Comparison of ENCODE assay signal across 8 mouse cellular contexts in the genomic region with DNA sequence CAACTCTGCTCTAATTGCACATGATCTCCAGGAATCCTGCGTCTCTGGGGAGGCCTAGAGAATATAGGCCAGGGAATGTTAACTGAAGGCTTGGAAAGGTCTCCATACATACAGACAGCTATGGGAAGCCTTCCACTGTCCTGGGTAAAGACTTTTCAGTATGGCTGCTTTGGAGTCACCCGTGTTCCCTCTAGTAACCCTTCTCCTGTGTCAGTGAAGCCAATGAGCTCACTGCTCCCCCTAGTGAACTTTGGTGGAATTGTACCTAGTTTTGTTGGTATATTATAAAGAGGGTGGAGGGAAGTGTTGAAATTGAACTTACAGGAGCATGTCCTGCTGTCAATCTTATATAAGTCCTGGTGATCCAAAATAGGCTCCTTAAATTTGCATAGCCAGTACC.
A peak's percentile ranks its signal among the peaks of the same experiment; 100 is the strongest.
DNase-seq lines count a peak whose midpoint lies in the region; ATAC-seq and TF ChIP-seq lines count a peak whose summit lies in the region.
"Had no signal": no experiment of that assay in that cellular context is flagged by ENCODE, and none has a peak within 500 bp of the region (broad histone marks: within the 10 kb centered on the region; RNA-seq: fewer than 3 reads in every experiment).

No protein-coding gene starts in this region.

- no peak overlapping the region for H3K9ac ChIP-seq in MEL (ENCODE audit: control insufficient read depth, low read depth, low read length, poor library complexity, severe bottlenecking)
- H3K9ac ChIP-seq: stomach, embryonic 15.5 days had no signal

- H3K27me3 ChIP-seq in MEL (ENCODE audit: control insufficient read depth in 1 of 2, insufficient read depth in 2 of 2, low read length in 2 of 2) = no peaks in the 10 kb centered on the region
- H3K27me3 ChIP-seq: stomach, embryonic 15.5 days had no signal

- H3K79me2 ChIP-seq in MEL (ENCODE audit: control insufficient read depth, insufficient read depth, low read length, poor library complexity) = no peaks in the 10 kb centered on the region

- H3K36me3 ChIP-seq in MEL (ENCODE audit: control insufficient read depth in 1 of 2, insufficient read depth in 2 of 2, low read length in 2 of 2) = no peaks in the 10 kb centered on the region
- H3K36me3 ChIP-seq: stomach, embryonic 15.5 days had no signal

- H3K27ac ChIP-seq in MEL (ENCODE audit: control insufficient read depth, low read depth, low read length) = no peak overlapping the region
- H3K27ac ChIP-seq: stomach, embryonic 15.5 days had no signal

- DNase-seq in layer of hippocampus, adult 11-12 months (ENCODE audit: low spot score) = peak; percentile 57
- DNase-seq in layer of hippocampus, postnatal 10 days (ENCODE audit: low spot score in 2 of 2) = no peak
- DNase-seq in MEL (ENCODE audit: low read depth, low spot score) = peak; percentile 29
- DNase-seq in c-Kit-positive CD71-positive TER-119-positive erythroid progenitor cells, embryonic 14.5 days (ENCODE audit: low spot score) = peak; percentile 15
- DNase-seq in frontal cortex, postnatal 25 days (ENCODE audit: low spot score in 2 of 2) = no peak

- no peak overlapping the region for H3K4me3 ChIP-seq in MEL (ENCODE audit: control insufficient read depth in 1 of 2, insufficient read depth in 1 of 2, low read depth in 2 of 2, low read length in 2 of 2)
- H3K4me3 ChIP-seq: stomach, embryonic 15.5 days had no signal

- no peaks in the 10 kb centered on the region for H3K4me1 ChIP-seq in MEL (ENCODE audit: control insufficient read depth in 1 of 2, insufficient read depth in 2 of 2, low read length in 2 of 2)
- H3K4me1 ChIP-seq: stomach, embryonic 15.5 days had no signal

- TF ChIP-seq CTCF in MEL (IDR thresholded peaks at IDR 0.05 in 2 of 3, conservative IDR thresholded peaks at IDR 0.05 in 1 of 3; ENCODE audit: control insufficient read depth in 1 of 3, insufficient read depth in 1 of 3, low read depth in 2 of 3, low read length in 3 of 3, poor library complexity in 1 of 3, severe bottlenecking in 1 of 3) = peak; percentile 31 to 59 (median 36); a peak in 5 of 6 replicates

- peak; percentile 68 to 76; a peak in 3 of 4 replicates for ATAC-seq in hematopoietic stem cell, adult 5-6 weeks (replicated peaks in 1 of 2; ENCODE audit: insufficient read depth in 1 of 2, low FRiP score in 2 of 2, low TSS enrichment in 1 of 2, low read depth in 1 of 2, poor library complexity in 2 of 2, severe bottlenecking in 2 of 2)
- peak; percentile 95 for ATAC-seq in megakaryocyte-erythroid progenitor cell, adult 5-6 weeks (replicated peaks; ENCODE audit: low FRiP score, low TSS enrichment, poor library complexity, severe bottlenecking)

- no peak for TF ChIP-seq EP300 in MEL (IDR thresholded peaks at IDR 0.05; ENCODE audit: low read depth in 1 of 2, low read length in 2 of 2)

- TF ChIP-seq RAD21 in MEL (IDR thresholded peaks at IDR 0.05; ENCODE audit: low read depth, low read length) = peak; percentile 33

- no peak for TF ChIP-seq POLR2A in MEL (IDR thresholded peaks at IDR 0.05; ENCODE audit: control insufficient read depth in 1 of 2, insufficient read depth in 1 of 2, low read depth in 1 of 2, low read length in 2 of 2, poor library complexity in 1 of 2)

- no peaks in the 10 kb centered on the region for H3K9me3 ChIP-seq in MEL (replicated peaks; ENCODE audit: insufficient read depth, low read length)
- H3K9me3 ChIP-seq: stomach, embryonic 15.5 days had no signal

TF ChIP-seq in MEL, 35 proteins besides CTCF, POLR2A, EP300 and RAD21:
- TF ChIP-seq ZC3H11A (IDR thresholded peaks at IDR 0.05; ENCODE audit: low read depth, low read length) = 0 out of 2 replicates have a peak, but pooled peaks have one; percentile 12
- TF ChIP-seq RCOR1 (IDR thresholded peaks at IDR 0.05; ENCODE audit: low read depth, low read length) = no peak
- peak; percentile 46 for TF ChIP-seq SMC3 (IDR thresholded peaks at IDR 0.05; ENCODE audit: low read depth, low read length)

Comparison
In these comparisons a context has a peak if more than half of its experiments do, and no peak if none do; other contexts are left out.
1. DNase-seq: peak in layer of hippocampus, adult 11-12 months (single experiment), MEL (single experiment) and c-Kit-positive CD71-positive TER-119-positive erythroid progenitor cells, embryonic 14.5 days (single experiment); none in layer of hippocampus, postnatal 10 days (0 of 2) and frontal cortex, postnatal 25 days (0 of 2).